Mouse (Mus musculus): ENCODE measurements around the gene Bmper. TPM values are rescaled to one million over a fixed set of nuclear protein-coding genes. Genes with fewer than 3 reads are reported as not detected.

The Bmper gene
- total RNA-seq, 2 experiments from 2014 or later = 7.9 to 10.1 TPM

- no peak for DNase-seq (ENCODE audit: low spot score in 2 of 2)
Measured at GRCm38 (mm10) chr9:23419107-23419506, 196.2 kb downstream of the Bmper start.

DNA sequence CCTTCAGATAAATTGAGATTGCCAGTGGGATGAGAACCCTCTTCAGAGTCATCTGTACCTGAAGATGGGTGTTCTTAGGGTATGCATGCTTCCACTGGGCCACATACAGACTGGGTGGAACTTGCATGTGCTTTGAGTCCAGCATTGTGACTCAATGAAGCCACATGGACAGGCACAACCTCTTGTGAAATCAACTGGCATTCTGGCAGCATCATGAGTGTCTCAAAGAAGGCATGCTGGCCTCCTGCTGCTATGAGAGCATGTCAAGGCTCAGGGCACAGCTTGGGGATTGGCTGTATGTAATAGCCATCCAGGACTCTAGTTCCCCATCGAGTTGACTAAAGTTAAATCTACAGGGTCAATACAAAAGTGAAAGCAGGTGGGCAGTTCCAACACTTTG lies 200.9 kb downstream of the Bmper start:
- no peak for DNase-seq (ENCODE audit: low spot score in 2 of 2)

- no peak for DNase-seq (ENCODE audit: low spot score in 2 of 2)
Measured at GRCm38 (mm10) chr9:23432631-23433030, 209.8 kb downstream of the Bmper start.

DNA sequence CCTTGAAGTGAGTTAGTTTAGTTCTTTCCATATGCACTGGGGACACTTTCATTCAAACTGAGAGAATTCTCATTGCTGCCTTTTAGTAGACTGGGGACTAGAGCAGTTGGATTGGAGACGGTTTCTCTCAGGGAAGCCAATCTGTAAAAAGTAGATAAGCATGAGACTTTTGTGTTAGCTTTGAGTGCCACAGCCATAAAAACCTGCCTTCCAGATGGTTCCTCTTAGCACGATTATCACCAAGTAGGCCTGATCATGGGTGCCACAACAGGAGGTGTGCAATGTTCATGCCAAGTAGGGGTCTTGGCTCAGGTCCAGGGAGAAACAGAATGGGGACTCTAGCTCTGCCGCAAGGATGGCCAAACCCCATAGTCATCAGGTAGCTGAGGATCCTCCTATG lies 210.4 kb downstream of the Bmper start:
- no peak for DNase-seq (ENCODE audit: low spot score in 2 of 2)

DNA sequence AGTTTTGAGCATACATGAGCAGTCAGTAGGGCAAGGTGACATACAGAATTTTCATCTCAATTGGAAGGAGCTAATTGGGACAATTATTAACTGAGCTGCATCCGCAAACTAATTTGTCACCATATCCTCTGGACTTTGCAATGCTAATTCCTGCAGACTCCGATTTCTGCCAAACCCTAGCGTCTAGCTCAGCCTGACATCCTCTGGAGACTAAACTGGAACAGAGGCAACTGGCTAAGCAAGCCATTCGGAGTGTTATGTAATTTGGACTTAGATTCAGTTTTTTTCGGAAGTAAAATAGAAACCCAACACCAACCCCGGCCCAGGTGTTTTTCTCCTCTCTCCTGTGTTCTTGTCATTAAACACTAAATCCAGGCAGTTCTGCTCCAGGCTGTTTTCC lies 213.9 kb downstream of the Bmper start:
- DNase-seq (ENCODE audit: low spot score in 2 of 2) = peak in 1 of 2 experiments; percentile 16

- DNase-seq (ENCODE audit: low spot score in 2 of 2) = no peak
Measured at GRCm38 (mm10) chr9:23438662-23439061, 215.8 kb downstream of the Bmper start.

GRCm38 (mm10) chr9:23442168-23442567 lies 219.3 kb downstream of the Bmper start:
- DNase-seq (ENCODE audit: low spot score in 2 of 2) = no peak

DNA sequence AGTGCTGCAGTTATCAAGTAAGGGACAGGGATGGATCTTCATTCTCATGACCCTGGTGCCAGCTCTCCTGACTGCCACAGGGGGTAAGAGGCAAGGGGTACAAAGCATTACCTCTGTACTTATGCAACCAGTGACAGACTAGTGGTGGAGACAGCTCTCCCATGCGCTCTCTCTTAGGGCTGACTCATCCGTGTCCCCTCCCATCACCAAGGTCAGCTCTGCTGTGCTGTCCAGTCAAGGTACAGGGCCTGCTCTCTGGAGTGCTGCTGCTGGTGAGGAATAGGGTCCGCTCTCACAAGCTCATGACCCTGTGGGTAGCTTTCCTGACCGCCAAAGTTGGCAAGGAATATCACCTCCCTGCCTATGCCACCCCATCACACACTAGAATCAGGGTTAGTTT lies 222.1 kb downstream of the Bmper start:
- DNase-seq (ENCODE audit: low spot score in 2 of 2) = no peak

DNA sequence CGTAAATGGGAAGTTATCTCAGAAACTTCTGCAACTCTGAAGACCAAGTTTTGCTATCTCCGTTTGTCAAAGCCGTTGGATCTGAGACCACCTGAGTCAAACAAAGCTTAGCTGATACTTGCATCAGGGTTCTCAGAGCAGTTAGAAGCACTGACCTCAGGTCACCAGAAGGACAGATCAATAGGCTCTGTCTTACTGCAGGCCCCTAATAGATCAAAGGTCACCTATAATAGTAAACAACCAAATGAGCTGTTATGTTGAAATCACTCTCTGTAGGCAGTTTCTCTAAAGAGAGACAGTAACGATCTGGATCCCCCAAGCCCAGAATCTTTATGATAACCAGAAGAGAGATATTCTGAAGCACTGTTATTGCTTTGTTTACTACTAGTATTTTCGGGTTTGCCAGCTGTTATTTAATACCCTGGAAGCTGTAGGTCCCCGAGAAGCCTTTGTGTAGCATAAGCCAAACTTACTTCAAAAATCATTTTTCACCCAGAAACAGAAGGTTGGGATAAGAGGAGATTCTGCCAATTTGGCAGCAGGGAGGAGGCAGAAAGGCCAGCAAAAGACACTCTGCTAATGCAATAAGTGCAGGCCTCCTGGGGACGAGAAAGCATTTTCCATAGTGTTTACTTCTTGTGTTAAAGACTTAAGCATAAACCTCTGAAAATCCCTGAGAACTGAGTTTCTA lies 224.5 kb downstream of the Bmper start:
- DNase-seq (ENCODE audit: low spot score in 2 of 2) = no peak

GRCm38 (mm10) chr9:23453309-23453708 lies 230.4 kb downstream of the Bmper start:
- DNase-seq (ENCODE audit: low spot score in 2 of 2) = no peak

DNA sequence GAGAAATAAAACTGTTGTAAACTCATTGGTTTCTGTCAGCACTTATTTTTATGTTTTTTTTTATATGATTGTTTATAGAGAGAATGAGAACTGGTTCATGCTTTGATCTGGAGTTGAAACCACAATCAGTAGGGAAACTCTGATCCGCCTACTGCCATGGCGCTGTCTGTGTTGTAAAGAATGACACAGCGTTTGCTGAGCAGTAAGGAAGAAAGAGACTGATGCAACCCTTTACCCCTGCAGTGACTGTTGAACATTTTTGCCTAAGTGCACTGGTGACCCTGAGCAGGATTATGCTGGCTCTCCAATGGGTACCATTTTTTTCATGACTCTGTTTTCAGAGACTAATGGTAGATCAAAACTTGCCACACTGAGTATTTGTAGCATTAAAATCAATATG lies 234.3 kb downstream of the Bmper start:
- DNase-seq (ENCODE audit: low spot score in 2 of 2) = no peak

DNA sequence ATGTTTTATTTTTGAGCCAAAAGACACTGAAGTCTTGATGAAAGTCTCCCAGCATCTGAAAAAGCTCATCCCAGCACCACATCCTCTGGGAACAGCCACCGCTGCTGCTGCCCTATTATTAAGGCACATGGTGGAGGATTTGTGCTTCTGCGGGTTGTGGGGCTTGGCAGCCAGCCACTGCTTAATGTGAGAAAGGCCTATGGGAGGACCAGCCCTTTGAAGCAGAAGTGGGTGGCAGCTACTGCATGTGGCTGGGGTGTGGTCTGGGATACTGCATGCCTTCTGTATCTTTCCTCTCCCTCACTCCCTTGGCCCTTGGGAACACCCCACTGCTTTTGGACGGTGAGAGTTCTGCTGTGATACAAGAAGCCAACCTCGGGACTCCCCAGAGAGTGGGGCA lies 237.8 kb downstream of the Bmper start:
- DNase-seq (ENCODE audit: low spot score in 2 of 2) = no peak

- DNase-seq (ENCODE audit: low spot score in 2 of 2) = peak; percentile 54 to 68
Measured at GRCm38 (mm10) chr9:23462949-23463608, 240.2 kb downstream of the Bmper start.

DNA sequence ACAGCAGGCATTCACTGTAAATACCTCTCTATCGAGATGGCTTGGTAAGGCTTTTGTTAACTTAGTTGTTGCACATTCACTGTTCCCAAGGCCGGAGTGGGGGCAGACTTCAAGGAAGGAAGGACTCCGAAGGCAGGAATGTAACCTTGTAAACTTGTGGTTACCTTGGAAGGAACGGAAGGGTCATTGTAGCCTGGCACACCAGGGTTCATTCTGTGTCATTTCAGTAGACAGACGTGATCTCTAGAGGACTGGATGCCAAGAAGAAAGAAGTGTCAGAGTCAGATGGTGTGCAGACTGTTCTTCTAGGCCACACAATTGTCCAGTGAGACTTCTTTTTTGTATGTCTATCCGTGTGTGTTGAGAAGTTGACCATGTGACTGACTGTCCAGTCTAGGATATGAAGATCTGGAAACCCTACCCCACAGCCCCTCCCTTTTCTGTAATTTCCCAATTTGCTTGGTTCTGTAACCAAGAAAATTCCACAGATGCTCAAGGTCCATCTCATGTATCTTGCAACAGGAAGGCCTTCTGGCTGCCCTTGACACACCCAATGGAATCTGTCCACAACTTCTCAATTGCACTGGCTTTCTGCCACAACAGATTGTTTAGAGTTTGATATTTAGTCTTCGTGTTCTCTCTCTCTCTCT lies 242.2 kb downstream of the Bmper start:
- no peak for DNase-seq (ENCODE audit: low spot score in 2 of 2)

DNA sequence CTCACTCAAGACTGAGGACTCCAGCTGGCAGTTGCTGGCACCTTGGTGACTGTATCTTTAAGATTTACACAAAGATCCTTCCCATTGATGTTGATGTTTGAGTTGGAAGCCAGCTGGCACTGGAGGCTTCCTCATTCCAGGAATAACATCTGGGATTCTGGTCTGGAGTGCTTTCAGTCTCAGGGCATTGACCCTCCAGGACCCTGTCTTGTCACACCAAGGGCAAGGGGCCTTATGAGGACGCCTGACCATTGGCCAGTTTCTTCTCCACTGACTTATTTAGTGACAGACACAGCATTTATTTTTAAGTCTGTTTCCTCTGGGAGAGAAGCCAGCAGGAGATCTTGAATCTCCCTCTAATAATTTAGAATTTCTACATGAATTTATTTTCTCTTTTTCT lies 247.0 kb downstream of the Bmper start:
- DNase-seq (ENCODE audit: low spot score in 2 of 2) = no peak

GRCm38 (mm10) chr9:23485851-23486250 lies 263.0 kb downstream of the Bmper start:
- DNase-seq (ENCODE audit: low spot score in 2 of 2) = no peak

- no peak for DNase-seq (ENCODE audit: low spot score in 2 of 2)
Measured at GRCm38 (mm10) chr9:23486725-23487378, 264.0 kb downstream of the Bmper start.

- no peak for DNase-seq (ENCODE audit: low spot score in 2 of 2)
Measured at GRCm38 (mm10) chr9:23488265-23488664, 265.4 kb downstream of the Bmper start.

- no peak for DNase-seq (ENCODE audit: low spot score in 2 of 2)
Measured at GRCm38 (mm10) chr9:23495400-23495799, 272.5 kb downstream of the Bmper start.

DNA sequence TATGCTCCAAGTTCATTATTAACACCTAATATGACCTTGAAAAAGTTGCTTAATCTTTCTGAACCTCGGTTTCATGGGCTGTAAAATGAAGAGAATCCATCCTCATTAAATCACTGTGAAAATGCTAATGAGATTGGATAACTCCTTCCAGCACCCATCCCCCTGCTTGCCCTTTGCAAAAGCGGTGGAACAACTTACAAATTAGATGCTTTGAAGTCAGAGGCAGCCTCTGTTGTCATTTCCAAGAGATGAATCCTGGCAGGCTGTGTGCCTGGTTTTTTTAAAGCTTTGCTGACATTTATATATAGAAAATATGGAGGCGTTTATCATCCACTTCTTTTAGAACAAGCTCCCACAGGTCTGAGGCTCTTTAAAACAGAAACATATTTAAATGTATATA lies 274.8 kb downstream of the Bmper start:
- DNase-seq (ENCODE audit: low spot score in 2 of 2) = peak; percentile 15 to 29

DNA sequence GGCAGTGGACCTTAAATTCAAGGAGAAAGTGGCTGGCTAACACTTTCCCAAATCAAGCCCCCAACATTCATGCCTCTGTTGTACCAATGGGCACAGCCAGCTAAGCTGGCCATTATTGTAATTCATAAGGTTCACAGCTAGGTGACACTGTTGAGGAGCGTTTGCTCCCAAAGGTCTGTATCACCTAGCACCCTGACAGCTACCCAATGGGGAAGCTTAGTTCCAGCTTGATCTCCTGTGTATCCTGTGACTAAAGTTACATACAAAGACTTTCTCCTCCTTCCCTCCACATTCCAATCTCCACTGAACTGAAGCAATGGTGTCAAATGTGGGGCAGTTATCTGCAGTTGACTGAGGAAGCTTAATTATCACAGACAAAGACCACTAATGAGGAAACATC lies 311.0 kb downstream of the Bmper start:
- no peak for DNase-seq (ENCODE audit: low spot score in 2 of 2)
